Mouse (Mus musculus) heart, adult 2 months (tissue): Measurements from ENCODE around the gene Ap3d1.

ENCODE experiments used
- CTCF ChIP-seq: fragments of 200-600 bp; IDR thresholded peaks from 2 replicates; pipeline ENCODE4 v1.8.1; 2022; ENCODE audit warnings: antibody characterized with exemption, mild to moderate bottlenecking, moderate library complexity
- POLR2A ChIP-seq: fragments of 200-500 bp; IDR thresholded peaks from 2 replicates; pipeline ENCODE4 v1.6.1; 2011; ENCODE audit warnings: mild to moderate bottlenecking, low read depth, low read length, control low read depth; ENCODE audit not compliant: insufficient read depth

GRCm38 (mm10) chr10:80777123-80777522, 35.1 kb upstream of the Ap3d1 start:
- TF ChIP-seq CTCF (no peak), POLR2A (no peak)
